Mouse (Mus musculus): ENCODE measurements around the gene Chst11. TPM values are rescaled to one million over a fixed set of nuclear protein-coding genes. Genes with fewer than 3 reads are reported as not detected.

Gene Chst11
- polyA plus RNA-seq, 1 experiment from 2014 or later = 0.99 TPM

DNA sequence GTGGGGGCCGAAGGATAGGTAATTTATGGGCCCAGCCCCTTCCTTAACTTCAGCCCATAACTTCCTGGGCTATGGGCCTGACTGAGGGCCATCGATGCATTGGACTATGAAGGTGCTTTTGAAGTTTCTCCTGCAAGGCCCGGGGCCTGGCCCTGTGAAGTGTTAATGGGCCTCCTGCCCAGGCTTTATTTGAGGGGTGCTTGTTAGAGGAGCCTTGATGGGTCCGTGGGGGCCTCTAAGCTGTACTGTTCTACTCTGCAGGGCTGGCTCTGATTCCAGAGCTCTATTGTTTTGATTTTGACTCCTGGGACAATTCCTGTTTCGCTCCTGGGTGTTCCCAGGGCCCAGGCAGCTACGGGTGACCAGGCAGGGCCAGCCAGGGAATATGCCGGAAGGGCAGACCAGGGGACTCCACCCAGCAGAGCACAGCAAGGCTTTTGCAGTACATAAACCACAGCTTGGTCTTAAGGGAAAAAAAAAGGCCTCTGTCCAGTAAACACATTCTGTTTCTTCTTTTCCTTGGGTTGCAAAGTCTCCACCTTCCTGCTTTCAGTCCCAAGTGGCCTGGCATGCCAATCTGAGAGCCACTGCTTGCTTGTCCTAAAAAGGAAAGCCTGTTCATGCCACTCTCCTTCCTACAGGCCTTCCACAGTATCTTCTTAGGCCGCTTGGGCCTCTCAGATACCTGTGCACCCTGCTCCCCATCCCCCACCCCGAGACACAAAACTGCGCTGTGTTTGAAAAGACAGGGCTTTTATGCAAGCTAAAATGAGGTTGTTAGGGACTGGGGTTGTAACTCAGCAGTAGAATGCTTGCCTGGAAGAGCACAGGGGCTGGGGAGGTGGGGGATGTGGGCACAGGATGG, 57.5 kb downstream of the Chst11 start:
- H3K27ac ChIP-seq = 0 out of 2 replicates have a peak overlapping the region, but pooled peaks have one; percentile 40
- H3K4me2 ChIP-seq (replicated peaks) = no peak overlapping the region

GRCm38 (mm10) chr10:83043478-83044259, 58.4 kb downstream of the Chst11 start:
- Histone ChIP-seq H3K9ac (no peak overlapping the region), H3K4me3 (replicated peaks) (no peak overlapping the region), H3K36me3 (no peaks in the 10 kb centered on the region), H3K27ac (no peak overlapping the region), H3K27me3 (replicated peaks) (no peaks in the 10 kb centered on the region), H3K4me1 (replicated peaks) (peaks cover 8% of the 10 kb centered on the region), H3K4me2 (replicated peaks) (no peak overlapping the region), H3K9me3 (no peaks in the 10 kb centered on the region)
- 60% methylated on average over 2 of the region's 2 CpGs for WGBS
- ATAC-seq = no peak

More for the DNA sequence above, 57.5 kb downstream of the Chst11 start:
- Histone ChIP-seq H3K36me3 (no peaks in the 10 kb centered on the region), H3K9ac (no peak overlapping the region), H3K9me3 (no peaks in the 10 kb centered on the region), H3K4me3 (replicated peaks) (no peak overlapping the region), H3K27me3 (replicated peaks) (no peaks in the 10 kb centered on the region), H3K4me1 (replicated peaks) (peaks cover 8% of the 10 kb centered on the region)
- peak; percentile 34 for ATAC-seq
- WGBS = 36% methylated on average over 10 of the region's 10 CpGs

GRCm38 (mm10) chr10:83049174-83049780, 64.0 kb downstream of the Chst11 start:
- Histone ChIP-seq H3K4me3 (replicated peaks) (no peak overlapping the region), H3K9me3 (no peaks in the 10 kb centered on the region), H3K36me3 (no peaks in the 10 kb centered on the region), H3K4me2 (replicated peaks) (no peak overlapping the region), H3K27ac (no peak overlapping the region), H3K9ac (no peak overlapping the region), H3K27me3 (replicated peaks) (no peaks in the 10 kb centered on the region), H3K4me1 (replicated peaks) (no peaks in the 10 kb centered on the region)
- 56% methylated on average over 12 of the region's 12 CpGs for WGBS
- no peak; the same call in 1 of the 2 replicates for ATAC-seq

DNA sequence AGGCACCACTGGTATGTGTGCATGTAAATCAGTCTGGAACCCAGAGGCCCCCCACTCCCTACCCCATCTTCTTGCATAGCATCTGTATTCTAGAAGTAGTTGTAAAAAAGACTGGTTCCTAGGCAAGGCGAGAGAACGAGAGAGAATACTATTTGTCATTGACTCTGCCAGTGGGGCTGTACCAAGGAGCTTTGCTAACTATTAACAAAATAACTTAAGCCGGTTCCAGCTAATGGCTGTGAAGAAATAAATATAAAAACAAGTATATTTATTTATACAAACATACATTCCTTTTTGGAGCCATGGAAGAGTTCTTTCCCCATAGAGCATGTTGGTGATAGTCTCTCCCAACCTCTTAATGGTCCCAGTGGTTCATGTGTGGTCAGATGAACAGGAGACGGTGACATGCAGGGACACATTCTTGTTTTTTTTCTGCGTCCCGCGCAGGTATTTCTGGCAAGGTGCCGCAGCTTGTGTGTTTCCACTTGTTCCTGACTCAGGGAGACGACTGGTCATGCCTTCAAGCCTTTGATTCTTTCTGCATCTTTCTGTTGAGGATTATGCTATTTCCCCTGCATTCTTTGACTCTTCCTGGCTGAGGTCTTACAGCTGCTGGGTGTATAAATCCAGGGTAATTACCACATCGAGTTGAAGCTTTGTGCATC, 68.7 kb downstream of the Chst11 start:
- 86% methylated on average over 10 of the region's 10 CpGs for WGBS
- Histone ChIP-seq H3K4me2 (replicated peaks) (no peak overlapping the region), H3K4me3 (replicated peaks) (no peak overlapping the region), H3K9ac (no peak overlapping the region), H3K36me3 (no peaks in the 10 kb centered on the region), H3K27ac (no peak overlapping the region), H3K9me3 (no peaks in the 10 kb centered on the region), H3K27me3 (replicated peaks) (no peaks in the 10 kb centered on the region), H3K4me1 (replicated peaks) (no peaks in the 10 kb centered on the region)
- ATAC-seq = no peak

DNA sequence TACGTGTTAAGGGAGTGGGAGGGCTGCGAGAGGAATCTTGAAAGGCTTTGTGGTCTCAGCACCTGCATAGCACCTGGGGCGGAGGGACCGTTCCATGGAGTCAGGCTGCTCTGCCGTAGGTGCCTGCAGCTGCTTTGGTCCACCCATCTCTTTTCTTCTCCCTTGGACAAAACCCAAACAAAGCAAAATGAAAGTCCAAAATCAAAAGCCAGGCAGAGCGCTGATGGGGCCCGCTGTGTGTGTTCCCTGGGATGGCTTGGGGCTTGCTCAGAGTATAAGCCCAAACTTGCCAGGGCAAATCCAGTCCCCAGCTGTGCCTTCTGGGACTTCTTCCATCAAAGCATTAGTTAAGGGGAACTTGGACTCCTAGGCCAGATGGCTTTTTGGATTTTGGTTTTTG, 71.0 kb downstream of the Chst11 start:
- WGBS = 90% methylated on average over 7 of the region's 7 CpGs
- no peak overlapping the region for H3K27ac ChIP-seq
- no peak for ATAC-seq
- no peak overlapping the region for H3K9ac ChIP-seq
- H3K27me3 ChIP-seq (replicated peaks) = no peaks in the 10 kb centered on the region
- no peaks in the 10 kb centered on the region for H3K9me3 ChIP-seq
- H3K4me1 ChIP-seq (replicated peaks) = no peaks in the 10 kb centered on the region
- H3K36me3 ChIP-seq = no peaks in the 10 kb centered on the region
- no peak overlapping the region for H3K4me2 ChIP-seq (replicated peaks)
- no peak overlapping the region for H3K4me3 ChIP-seq (replicated peaks)

DNA sequence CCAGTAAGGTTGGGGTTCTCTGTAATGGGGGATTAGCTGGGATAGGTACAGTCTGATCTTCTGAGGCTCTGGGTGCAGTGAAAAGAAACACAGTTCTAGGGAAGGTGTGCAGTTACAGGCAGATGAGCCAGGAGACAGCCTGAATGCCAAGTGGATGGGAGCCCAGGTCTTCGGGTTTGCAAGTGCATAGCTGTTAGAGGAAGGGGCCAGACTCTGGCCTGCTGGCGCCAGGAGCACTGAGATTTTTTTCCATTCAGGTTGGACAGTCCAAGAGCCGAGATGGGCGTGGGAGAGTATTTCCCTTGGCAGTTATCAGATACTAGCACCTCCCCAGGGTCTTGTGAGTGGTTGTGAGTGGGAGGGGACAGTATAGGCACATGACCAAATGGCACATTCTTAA, 71.6 kb downstream of the Chst11 start:
- H3K9ac ChIP-seq = no peak overlapping the region
- no peak for ATAC-seq
- H3K27ac ChIP-seq = no peak overlapping the region
- H3K9me3 ChIP-seq = no peaks in the 10 kb centered on the region
- no peaks in the 10 kb centered on the region for H3K36me3 ChIP-seq
- H3K4me1 ChIP-seq (replicated peaks) = no peaks in the 10 kb centered on the region
- WGBS = 85% methylated on average over 4 of the region's 4 CpGs
- H3K4me3 ChIP-seq (replicated peaks) = no peak overlapping the region
- no peak overlapping the region for H3K4me2 ChIP-seq (replicated peaks)
- H3K27me3 ChIP-seq (replicated peaks) = no peaks in the 10 kb centered on the region

DNA sequence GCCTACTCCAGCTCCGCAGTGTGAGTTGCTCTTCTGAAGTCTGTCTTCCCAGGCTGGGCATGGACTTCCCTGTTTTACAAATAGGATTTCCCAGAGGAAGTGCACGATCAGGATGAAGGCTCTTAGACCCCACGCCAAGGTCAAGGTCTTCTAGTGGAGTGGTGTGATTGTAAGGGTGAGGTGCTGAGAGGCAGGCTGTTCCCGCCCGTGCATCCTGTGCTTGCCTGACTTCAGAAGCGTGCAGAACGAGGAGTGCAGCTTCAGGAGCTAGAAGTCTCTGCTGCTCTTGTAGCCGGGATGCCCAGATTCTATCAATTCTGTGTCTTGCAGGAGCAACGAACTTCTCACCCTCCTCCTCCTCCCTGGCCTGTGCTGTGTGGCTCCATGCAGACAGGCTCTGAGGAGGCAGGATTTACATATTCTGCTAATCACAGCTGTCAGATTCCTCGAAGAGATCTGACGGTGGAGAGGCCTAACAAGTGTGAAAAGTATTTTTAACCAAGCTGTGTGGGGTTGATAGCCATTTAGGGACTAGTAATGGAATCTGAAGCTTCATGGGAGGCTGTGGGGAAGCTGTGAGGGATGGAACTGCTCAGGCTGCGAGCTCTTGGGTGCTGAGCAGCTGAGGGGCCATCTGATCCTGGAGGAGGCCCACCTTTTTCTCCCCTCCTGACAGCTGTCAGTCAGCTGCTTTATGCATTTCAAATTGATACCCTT, 74.9 kb downstream of the Chst11 start:
- H3K4me3 ChIP-seq (replicated peaks) = no peak overlapping the region
- 41% methylated on average over 12 of the region's 12 CpGs for WGBS
- no peak overlapping the region for H3K4me2 ChIP-seq (replicated peaks)
- H3K27me3 ChIP-seq (replicated peaks) = no peaks in the 10 kb centered on the region
- no peaks in the 10 kb centered on the region for H3K4me1 ChIP-seq (replicated peaks)
- ATAC-seq = 0 out of 2 replicates have a peak, but pooled peaks have one; percentile 23
- no peaks in the 10 kb centered on the region for H3K36me3 ChIP-seq
- H3K9me3 ChIP-seq = no peaks in the 10 kb centered on the region
- no peak overlapping the region for H3K9ac ChIP-seq
- no peak overlapping the region for H3K27ac ChIP-seq

GRCm38 (mm10) chr10:83062315-83062714, 77.0 kb downstream of the Chst11 start:
- H3K9ac ChIP-seq = no peak overlapping the region
- no peaks in the 10 kb centered on the region; the same call in 1 of the 2 replicates for H3K27me3 ChIP-seq (replicated peaks)
- no peaks in the 10 kb centered on the region for H3K4me1 ChIP-seq (replicated peaks)
- WGBS = 80% methylated on average over 9 of the region's 9 CpGs
- no peak overlapping the region for H3K27ac ChIP-seq
- H3K4me3 ChIP-seq (replicated peaks) = no peak overlapping the region
- no peaks in the 10 kb centered on the region for H3K36me3 ChIP-seq
- no peak overlapping the region for H3K4me2 ChIP-seq (replicated peaks)
- no peaks in the 10 kb centered on the region for H3K9me3 ChIP-seq
- ATAC-seq = no peak

- H3K9ac ChIP-seq = no peak overlapping the region
- no peak overlapping the region for H3K4me2 ChIP-seq (replicated peaks)
- H3K27me3 ChIP-seq (replicated peaks) = no peaks in the 10 kb centered on the region; the same call in 1 of the 2 replicates
- H3K9me3 ChIP-seq = no peaks in the 10 kb centered on the region
- ATAC-seq = no peak
- no peak overlapping the region for H3K27ac ChIP-seq
- WGBS = 84% methylated on average over 5 of the region's 5 CpGs
- H3K36me3 ChIP-seq = no peaks in the 10 kb centered on the region
- peaks cover 3% of the 10 kb centered on the region for H3K4me1 ChIP-seq (replicated peaks)
- no peak overlapping the region for H3K4me3 ChIP-seq (replicated peaks)
These were observed 79.5 kb downstream of the Chst11 start for GRCm38 (mm10) chr10:83064796-83065195.

DNA sequence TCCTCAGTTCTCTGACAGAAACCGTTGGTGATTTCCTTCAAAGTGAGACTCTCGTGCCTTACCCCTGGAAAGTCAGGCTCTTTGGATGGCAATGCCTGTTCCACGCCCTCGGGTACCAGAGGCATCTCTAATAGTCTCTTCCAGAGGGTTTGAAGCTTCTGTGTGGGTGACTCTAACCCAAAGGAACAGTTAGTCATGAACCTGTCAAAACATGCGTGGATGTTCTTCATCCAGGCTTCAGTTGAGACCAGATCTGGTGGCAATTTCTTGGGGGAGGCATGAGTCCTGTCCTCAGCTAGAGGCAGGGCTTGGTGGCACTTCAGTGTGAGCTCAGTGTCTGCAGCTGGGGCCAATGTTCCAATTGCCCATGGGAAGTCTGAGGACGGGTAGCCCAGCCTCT, 80.9 kb downstream of the Chst11 start:
- H3K4me2 ChIP-seq (replicated peaks) = no peak overlapping the region
- H3K36me3 ChIP-seq = no peaks in the 10 kb centered on the region
- H3K4me1 ChIP-seq (replicated peaks) = peaks cover 4% of the 10 kb centered on the region
- H3K9me3 ChIP-seq = no peaks in the 10 kb centered on the region
- H3K27me3 ChIP-seq (replicated peaks) = no peaks in the 10 kb centered on the region; the same call in 1 of the 2 replicates
- WGBS = 72% methylated on average over 6 of the region's 6 CpGs
- no peak overlapping the region for H3K4me3 ChIP-seq (replicated peaks)
- H3K27ac ChIP-seq = no peak overlapping the region
- no peak overlapping the region for H3K9ac ChIP-seq
- no peak for ATAC-seq

GRCm38 (mm10) chr10:83067305-83067704, 82.0 kb downstream of the Chst11 start:
- Histone ChIP-seq H3K4me3 (replicated peaks) (no peak overlapping the region), H3K27me3 (replicated peaks) (no peaks in the 10 kb centered on the region; the same call in 1 of the 2 replicates), H3K4me1 (replicated peaks) (peaks cover 4% of the 10 kb centered on the region), H3K9ac (no peak overlapping the region), H3K4me2 (replicated peaks) (no peak overlapping the region), H3K36me3 (no peaks in the 10 kb centered on the region), H3K27ac (no peak overlapping the region), H3K9me3 (no peaks in the 10 kb centered on the region)
- no peak for ATAC-seq
- 76% methylated on average over 4 of the region's 4 CpGs for WGBS

Measured in intestine, embryonic 15.5 days (tissue).